Mouse (Mus musculus): ENCODE measurements at regions not wholly inside any gene's neighbourhood (a gene's known extent, or its start where the extent isn't known, plus 50 kb on each side); places are given as distances from the start of the nearest gene placed in this dataset.

GRCm38 (mm10) chr17:48742769-48743405, 189.3 kb upstream of the Lrfn2 start:
- no peak overlapping the region for H3K4me3 ChIP-seq (ENCODE audit: low read depth, low read length)
- H3K4me1 ChIP-seq (ENCODE audit: control insufficient read depth, insufficient read depth, low read length), result no peaks in the 10 kb centered on the region; the same call in 1 of the 2 replicates
- H3K4me2 ChIP-seq, result no peak overlapping the region
- DNase-seq (ENCODE audit: low spot score, missing footprints) (no peak), ATAC-seq (ENCODE audit: low FRiP score) (no peak)
- H3K9me3 ChIP-seq (ENCODE audit: control insufficient read depth, low read length), result no peaks in the 10 kb centered on the region; the same call in 1 of the 2 replicates
- 36% methylated on average over 13 of the region's 13 CpGs for WGBS
- no peak overlapping the region for H3K9ac ChIP-seq (ENCODE audit: low read length)
- no peak overlapping the region for H3K27ac ChIP-seq (ENCODE audit: low read depth, low read length)
- no peaks in the 10 kb centered on the region for H3K36me3 ChIP-seq (ENCODE audit: control insufficient read depth, insufficient read depth, low read length)
- no peaks in the 10 kb centered on the region for H3K27me3 ChIP-seq (ENCODE audit: control insufficient read depth, insufficient read depth, low read length)

GRCm38 (mm10) chr17:48770099-48770498, 162.1 kb upstream of the Lrfn2 start:
- no peak for ATAC-seq (ENCODE audit: low FRiP score)
- WGBS, result 88% methylated on average over 2 of the region's 2 CpGs
- Histone ChIP-seq H3K4me1 (ENCODE audit: control insufficient read depth, insufficient read depth, low read length) (peaks cover 20% of the 10 kb centered on the region), H3K27ac (ENCODE audit: low read depth, low read length) (no peak overlapping the region), H3K27me3 (ENCODE audit: control insufficient read depth, insufficient read depth, low read length) (0 out of 2 replicates have a peak, but pooled peaks cover 2% of the 10 kb centered on the region), H3K9me3 (ENCODE audit: control insufficient read depth, low read length) (no peaks in the 10 kb centered on the region), H3K9ac (ENCODE audit: low read length) (no peak overlapping the region), H3K4me2 (no peak overlapping the region), H3K36me3 (ENCODE audit: control insufficient read depth, insufficient read depth, low read length) (no peaks in the 10 kb centered on the region), H3K4me3 (ENCODE audit: low read depth, low read length) (no peak overlapping the region)
- DNase-seq (ENCODE audit: low spot score, missing footprints), result no peak

- DNase-seq (ENCODE audit: low spot score, missing footprints) (peak; percentile 81), ATAC-seq (ENCODE audit: low FRiP score) (no peak)
- H3K36me3 ChIP-seq (ENCODE audit: control insufficient read depth, insufficient read depth, low read length), result no peaks in the 10 kb centered on the region
- H3K27ac ChIP-seq (ENCODE audit: low read depth, low read length), result no peak overlapping the region
- H3K9ac ChIP-seq (ENCODE audit: low read length), result no peak overlapping the region
- WGBS, result 68% methylated on average over 13 of the region's 13 CpGs
- peaks cover 28% of the 10 kb centered on the region for H3K4me1 ChIP-seq (ENCODE audit: control insufficient read depth, insufficient read depth, low read length)
- H3K27me3 ChIP-seq (ENCODE audit: control insufficient read depth, insufficient read depth, low read length), result peaks cover 2% of the 10 kb centered on the region; the same call in 1 of the 2 replicates
- no peak overlapping the region for H3K4me3 ChIP-seq (ENCODE audit: low read depth, low read length)
- no peaks in the 10 kb centered on the region for H3K9me3 ChIP-seq (ENCODE audit: control insufficient read depth, low read length)
- H3K4me2 ChIP-seq, result no peak overlapping the region
Measured at GRCm38 (mm10) chr17:48771721-48772320, 160.4 kb upstream of the Lrfn2 start.

DNA sequence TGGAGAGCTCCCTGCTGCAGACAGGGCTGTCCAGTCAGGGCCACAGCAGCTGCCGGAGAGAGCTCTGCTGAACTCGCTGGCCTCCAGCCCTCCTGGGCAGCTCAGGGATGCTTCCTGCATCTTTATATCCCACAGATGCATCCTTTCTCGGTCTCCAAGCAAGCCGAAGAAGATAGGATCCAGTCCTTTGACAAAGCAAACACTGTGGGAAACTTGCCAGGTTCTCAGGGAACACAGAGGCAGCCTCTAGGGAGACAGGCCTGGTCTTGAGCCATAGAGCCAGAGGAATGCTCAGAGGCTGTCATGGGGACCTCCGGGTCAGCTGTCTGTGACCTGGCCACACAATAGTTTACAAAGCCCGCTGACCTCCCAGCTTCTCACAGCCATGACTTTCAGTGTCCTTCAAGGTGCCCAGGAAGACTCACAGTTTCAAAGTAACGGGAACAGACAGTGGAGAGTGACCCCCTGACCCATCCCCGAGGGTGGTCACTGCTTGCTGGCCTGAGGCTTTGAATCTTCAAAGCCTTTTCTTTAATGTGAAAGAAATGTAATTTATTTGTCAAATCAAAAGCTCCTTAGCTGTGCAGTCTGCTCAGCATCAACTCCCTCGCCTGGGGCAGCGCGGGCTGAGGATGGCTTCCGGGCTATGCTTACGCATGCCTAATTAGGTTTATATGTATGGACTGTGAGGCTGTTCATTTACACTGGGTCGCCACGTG, 157.8 kb upstream of the Lrfn2 start:
- DNase-seq (ENCODE audit: low spot score, missing footprints) (peak; percentile 91), ATAC-seq (ENCODE audit: low FRiP score) (peak; percentile 63)
- Histone ChIP-seq H3K27me3 (ENCODE audit: control insufficient read depth, insufficient read depth, low read length) (peaks cover 2% of the 10 kb centered on the region; the same call in 1 of the 2 replicates), H3K4me1 (ENCODE audit: control insufficient read depth, insufficient read depth, low read length) (peaks cover 28% of the 10 kb centered on the region), H3K36me3 (ENCODE audit: control insufficient read depth, insufficient read depth, low read length) (no peaks in the 10 kb centered on the region), H3K27ac (ENCODE audit: low read depth, low read length) (no peak overlapping the region), H3K4me3 (ENCODE audit: low read depth, low read length) (no peak overlapping the region), H3K9ac (ENCODE audit: low read length) (no peak overlapping the region), H3K4me2 (no peak overlapping the region), H3K9me3 (ENCODE audit: control insufficient read depth, low read length) (no peaks in the 10 kb centered on the region)
- 9% methylated on average over 15 of the region's 15 CpGs for WGBS

DNA sequence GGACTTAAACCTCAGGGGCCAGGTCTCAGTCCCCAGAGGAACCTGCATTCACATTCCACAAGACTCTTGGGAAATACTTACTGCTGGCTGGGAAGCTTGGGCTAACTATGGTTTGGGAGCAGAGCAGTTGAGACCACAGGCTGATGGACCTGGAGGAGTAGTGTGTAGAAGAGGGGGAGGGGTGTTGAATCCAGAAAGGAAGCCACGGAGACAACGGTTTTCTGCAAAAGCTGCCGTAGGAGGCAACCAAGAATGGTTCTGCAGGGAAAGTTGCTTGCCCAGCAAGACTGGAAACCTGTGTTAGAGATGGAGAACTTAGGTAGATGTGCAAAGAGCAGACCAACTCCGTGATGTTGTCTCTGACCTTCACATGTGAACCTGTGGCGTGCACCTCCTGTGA, 156.7 kb upstream of the Lrfn2 start:
- no peaks in the 10 kb centered on the region for H3K9me3 ChIP-seq (ENCODE audit: control insufficient read depth, low read length)
- DNase-seq (ENCODE audit: low spot score, missing footprints) (peak; percentile 88), ATAC-seq (ENCODE audit: low FRiP score) (no peak)
- no peak overlapping the region for H3K27ac ChIP-seq (ENCODE audit: low read depth, low read length)
- H3K36me3 ChIP-seq (ENCODE audit: control insufficient read depth, insufficient read depth, low read length), result no peaks in the 10 kb centered on the region
- no peak overlapping the region for H3K4me3 ChIP-seq (ENCODE audit: low read depth, low read length)
- H3K4me2 ChIP-seq, result no peak overlapping the region
- H3K27me3 ChIP-seq (ENCODE audit: control insufficient read depth, insufficient read depth, low read length), result peaks cover 2% of the 10 kb centered on the region; the same call in 1 of the 2 replicates
- peaks cover 28% of the 10 kb centered on the region for H3K4me1 ChIP-seq (ENCODE audit: control insufficient read depth, insufficient read depth, low read length)
- no peak overlapping the region for H3K9ac ChIP-seq (ENCODE audit: low read length)
- WGBS, result 66% methylated on average over 5 of the region's 5 CpGs

DNA sequence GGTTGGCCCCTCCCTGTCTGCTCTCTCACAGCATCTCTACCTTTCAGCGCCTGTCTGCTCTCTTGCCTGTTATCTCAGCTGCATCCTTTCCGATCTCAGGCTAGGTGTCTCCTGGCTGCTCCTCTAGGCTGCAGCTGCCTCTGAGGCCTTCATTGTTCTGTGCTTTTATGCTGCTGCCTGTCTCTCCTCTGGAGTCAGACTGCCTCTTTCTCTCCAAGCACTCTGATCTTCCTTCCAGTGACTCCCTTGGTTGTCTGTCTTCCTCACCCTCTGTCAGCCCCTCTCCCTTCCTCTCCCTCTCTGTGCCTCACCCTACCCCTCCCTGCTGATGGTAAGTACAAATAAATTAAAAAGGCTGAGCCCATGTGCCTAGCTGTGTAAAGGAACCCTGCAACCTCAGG, 155.7 kb upstream of the Lrfn2 start:
- Histone ChIP-seq H3K4me1 (ENCODE audit: control insufficient read depth, insufficient read depth, low read length) (peaks cover 28% of the 10 kb centered on the region), H3K9me3 (ENCODE audit: control insufficient read depth, low read length) (no peaks in the 10 kb centered on the region), H3K4me2 (no peak overlapping the region), H3K4me3 (ENCODE audit: low read depth, low read length) (no peak overlapping the region), H3K36me3 (ENCODE audit: control insufficient read depth, insufficient read depth, low read length) (no peaks in the 10 kb centered on the region), H3K27ac (ENCODE audit: low read depth, low read length) (peak overlapping the region; percentile 48; the same call in 1 of the 2 replicates), H3K9ac (ENCODE audit: low read length) (peak overlapping the region; percentile 44), H3K27me3 (ENCODE audit: control insufficient read depth, insufficient read depth, low read length) (peaks cover 2% of the 10 kb centered on the region; the same call in 1 of the 2 replicates)
- DNase-seq (ENCODE audit: low spot score, missing footprints) (peak; percentile 92), ATAC-seq (ENCODE audit: low FRiP score) (peak; percentile 60)
- 10% methylated on average over 2 of the region's 2 CpGs for WGBS

DNA sequence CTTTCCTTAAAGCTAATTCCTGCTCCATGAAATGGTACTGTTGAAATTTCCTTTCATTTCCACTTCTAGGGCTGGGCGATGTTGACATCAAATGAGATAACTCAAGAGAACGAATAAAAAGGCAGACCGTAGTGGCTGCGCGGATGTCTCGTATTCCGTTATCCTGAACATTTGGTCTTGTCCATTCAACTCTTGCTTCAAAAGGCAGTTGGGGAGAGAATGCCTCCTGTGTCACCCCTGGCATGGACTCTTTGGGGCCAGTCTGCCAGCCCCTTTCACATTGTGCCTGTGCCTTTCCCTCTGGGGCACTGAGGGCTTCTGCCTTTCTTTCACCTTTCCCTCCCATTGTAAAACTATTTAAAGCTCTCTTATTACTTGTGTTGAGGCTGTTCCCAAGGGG, 152.0 kb upstream of the Lrfn2 start:
- Histone ChIP-seq H3K9ac (ENCODE audit: low read length) (no peak overlapping the region), H3K36me3 (ENCODE audit: control insufficient read depth, insufficient read depth, low read length) (no peaks in the 10 kb centered on the region), H3K27ac (ENCODE audit: low read depth, low read length) (no peak overlapping the region), H3K27me3 (ENCODE audit: control insufficient read depth, insufficient read depth, low read length) (no peaks in the 10 kb centered on the region; the same call in 1 of the 2 replicates), H3K4me1 (ENCODE audit: control insufficient read depth, insufficient read depth, low read length) (peaks cover 8% of the 10 kb centered on the region), H3K4me3 (ENCODE audit: low read depth, low read length) (no peak overlapping the region), H3K4me2 (no peak overlapping the region), H3K9me3 (ENCODE audit: control insufficient read depth, low read length) (no peaks in the 10 kb centered on the region)
- DNase-seq (ENCODE audit: low spot score, missing footprints) (peak; percentile 67), ATAC-seq (ENCODE audit: low FRiP score) (no peak)
- WGBS, result 90% methylated on average over 7 of the region's 7 CpGs

- 79% methylated on average over 5 of the region's 5 CpGs for WGBS
- DNase-seq (ENCODE audit: low spot score, missing footprints) (peak; percentile 66), ATAC-seq (ENCODE audit: low FRiP score) (no peak)
- no peak overlapping the region for H3K4me2 ChIP-seq
- no peak overlapping the region for H3K9ac ChIP-seq (ENCODE audit: low read length)
- H3K9me3 ChIP-seq (ENCODE audit: control insufficient read depth, low read length), result no peaks in the 10 kb centered on the region
- H3K27me3 ChIP-seq (ENCODE audit: control insufficient read depth, insufficient read depth, low read length), result no peaks in the 10 kb centered on the region
- no peak overlapping the region for H3K27ac ChIP-seq (ENCODE audit: low read depth, low read length)
- H3K4me1 ChIP-seq (ENCODE audit: control insufficient read depth, insufficient read depth, low read length), result no peaks in the 10 kb centered on the region
- no peak overlapping the region for H3K4me3 ChIP-seq (ENCODE audit: low read depth, low read length)
- no peaks in the 10 kb centered on the region for H3K36me3 ChIP-seq (ENCODE audit: control insufficient read depth, insufficient read depth, low read length)
Measured at GRCm38 (mm10) chr17:48784417-48784816, 147.8 kb upstream of the Lrfn2 start.

DNA sequence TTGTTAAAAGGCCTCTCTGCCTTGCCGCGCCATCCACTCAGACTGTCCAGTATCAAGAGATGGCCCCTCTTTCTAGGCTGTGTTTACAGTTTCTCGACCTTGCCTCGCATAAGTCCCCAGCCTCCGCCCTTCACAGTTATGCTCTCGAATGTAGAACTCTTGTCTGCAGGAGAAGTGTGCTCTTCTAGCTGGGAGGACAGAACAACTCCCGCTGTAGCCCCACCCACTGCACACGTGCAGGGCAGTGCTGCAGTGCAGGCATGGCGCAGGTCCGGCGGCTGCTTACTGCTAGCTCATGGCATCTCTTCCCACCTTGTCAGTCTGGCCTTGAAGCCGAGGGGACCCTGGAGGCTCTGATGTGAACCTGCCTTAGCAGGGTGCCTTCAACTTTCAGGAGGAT, 145.7 kb upstream of the Lrfn2 start:
- no peaks in the 10 kb centered on the region for H3K27me3 ChIP-seq (ENCODE audit: control insufficient read depth, insufficient read depth, low read length)
- H3K4me2 ChIP-seq, result no peak overlapping the region
- H3K27ac ChIP-seq (ENCODE audit: low read depth, low read length), result no peak overlapping the region
- H3K36me3 ChIP-seq (ENCODE audit: control insufficient read depth, insufficient read depth, low read length), result no peaks in the 10 kb centered on the region
- no peak overlapping the region for H3K9ac ChIP-seq (ENCODE audit: low read length)
- no peaks in the 10 kb centered on the region for H3K4me1 ChIP-seq (ENCODE audit: control insufficient read depth, insufficient read depth, low read length)
- WGBS, result 87% methylated on average over 12 of the region's 12 CpGs
- DNase-seq (ENCODE audit: low spot score, missing footprints), result peak; percentile 57
- no peak for ATAC-seq (ENCODE audit: low FRiP score)
- no peaks in the 10 kb centered on the region for H3K9me3 ChIP-seq (ENCODE audit: control insufficient read depth, low read length)
- H3K4me3 ChIP-seq (ENCODE audit: low read depth, low read length), result no peak overlapping the region

All from midbrain, embryonic 11.5 days (tissue).